Mouse (Mus musculus): ENCODE results near the gene Rnf150.

DNA sequence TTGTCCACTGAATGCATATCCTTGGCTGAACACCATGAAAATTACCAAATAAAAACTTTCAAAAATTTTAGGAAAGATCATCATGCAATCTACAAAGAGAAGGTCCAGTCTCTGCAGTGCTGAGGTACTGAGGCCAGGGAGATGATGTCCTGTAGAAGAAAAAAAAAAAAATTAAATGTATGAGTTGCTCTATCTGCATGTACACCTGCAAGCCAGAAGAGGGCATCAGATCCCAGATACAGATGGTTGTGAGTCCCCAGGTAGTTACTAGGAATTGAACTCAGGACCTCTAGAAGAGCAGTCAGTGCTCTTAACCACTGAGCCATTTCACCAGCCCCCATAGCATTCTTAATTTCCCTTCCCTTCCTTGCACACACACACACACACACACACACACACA lies 224.4 kb downstream of the Rnf150 start:
- TF ChIP-seq CTCF (IDR thresholded peaks at IDR 0.05; ENCODE audit: low read depth, low read length) (no peak), POLR2A (IDR thresholded peaks at IDR 0.05; ENCODE audit: borderline replicate concordance, low read depth, low read length) (no peak)
